Mouse (Mus musculus) testis, adult 2 months (tissue): ENCODE data around the gene Slc39a2. TPM values are rescaled to one million over a fixed set of nuclear protein-coding genes. Genes with fewer than 3 reads are reported as not detected.
"Not testable (repeated sequence)": the region's sequence is repeated elsewhere in the genome, so short reads cannot be mapped to it uniquely, and the experiment has no call there.

ENCODE experiments used
- H3K27ac ChIP-seq: fragments of 200-500 bp; 2 replicates; pipeline ENCODE4 v1.5.1; 2012; ENCODE audit warnings: low read depth, low read length; ENCODE audit not compliant: control insufficient read depth, insufficient read depth
- H3K27me3 ChIP-seq: fragments of 200-500 bp; 2 replicates; pipeline ENCODE4 v1.6.1; 2012; ENCODE audit warnings: mild to moderate bottlenecking, low read length, moderate library complexity; ENCODE audit not compliant: control insufficient read depth, insufficient read depth
- H3K36me3 ChIP-seq: fragments of 200-500 bp; 2 replicates; pipeline ENCODE4 v1.6.1; 2012; ENCODE audit warnings: mild to moderate bottlenecking, low read length; ENCODE audit not compliant: control insufficient read depth, insufficient read depth
- H3K4me1 ChIP-seq: fragments of 200-500 bp; 2 replicates; pipeline ENCODE4 v1.6.1; 2012; ENCODE audit warnings: low read length; ENCODE audit not compliant: control insufficient read depth, insufficient read depth
- H3K4me3 ChIP-seq: fragments of 200-500 bp; 2 replicates; pipeline ENCODE4 v1.5.1; 2012; ENCODE audit warnings: low read depth, mild to moderate bottlenecking, low read length, moderate library complexity, mixed read lengths; ENCODE audit not compliant: control insufficient read depth
- CTCF ChIP-seq: fragments of 200-500 bp; IDR thresholded peaks from 2 replicates; pipeline ENCODE4 v1.5.1; 2012; ENCODE audit warnings: low read depth, mild to moderate bottlenecking, inconsistent platforms, low read length, moderate library complexity; ENCODE audit not compliant: control insufficient read depth, insufficient read depth, insufficient replicate concordance
- POLR2A ChIP-seq: fragments of 200-500 bp; IDR thresholded peaks from 2 replicates; pipeline ENCODE4 v1.6.1; 2012; ENCODE audit warnings: low read depth, mild to moderate bottlenecking, inconsistent platforms, low read length, moderate library complexity; ENCODE audit not compliant: control insufficient read depth
- polyA plus RNA-seq: library from polyadenylated mRNA; depleted of rRNA; stranded (reverse); fragments of >200 nt; gene quantifications from 2 replicates; pipeline ENCODE4 v1.2.3, GENCODE M21; 2012

Slc39a2 gene
- polyA plus RNA-seq, 1 experiment, result 0.30 TPM

DNA sequence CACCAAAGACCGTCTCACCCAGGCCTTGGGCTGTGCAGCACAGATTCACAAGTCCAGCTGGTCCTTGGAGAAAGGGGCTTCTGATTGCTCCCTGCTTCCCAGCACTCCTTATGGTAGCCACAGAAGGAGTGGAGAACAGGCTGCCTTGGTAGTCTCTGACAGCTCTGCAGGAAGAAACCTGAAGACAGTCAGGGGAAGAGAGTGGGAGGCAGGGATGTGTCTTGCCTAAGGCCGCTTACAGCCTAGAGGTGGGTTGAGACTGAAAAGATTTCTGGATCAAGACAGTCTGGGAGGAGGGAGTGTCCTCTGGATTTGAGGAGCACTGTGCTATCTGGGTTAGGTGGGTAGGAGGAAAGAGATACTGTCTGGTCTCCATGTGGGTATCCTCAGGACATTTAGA, 30.2 kb downstream of the Slc39a2 start:
- H3K4me1 ChIP-seq, result peaks cover 5% of the 10 kb centered on the region

DNA sequence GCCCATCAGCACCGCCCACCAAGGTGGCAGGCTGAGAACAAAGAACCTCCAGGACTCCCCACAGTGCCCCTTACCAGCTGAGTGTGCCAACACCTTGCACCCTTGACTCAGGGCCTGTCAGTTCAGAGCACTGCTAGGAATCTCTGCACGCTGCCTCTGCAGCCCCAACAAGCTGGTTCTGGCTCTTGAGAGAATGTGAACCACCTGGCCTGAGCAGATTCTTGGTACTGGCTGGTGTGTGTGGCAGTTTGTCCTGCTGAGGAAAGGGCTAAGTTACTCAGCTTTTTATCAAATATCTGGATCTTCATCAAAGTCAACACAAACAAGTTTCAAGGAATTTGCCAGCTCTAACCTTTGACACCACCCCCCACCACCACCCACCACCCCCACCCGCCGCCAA, 30.8 kb downstream of the Slc39a2 start:
- no peaks in the 10 kb centered on the region for H3K27me3 ChIP-seq
- TF ChIP-seq POLR2A, result no peak
- TF ChIP-seq CTCF, result no peak
- H3K36me3 ChIP-seq, result no peaks in the 10 kb centered on the region
- H3K27ac ChIP-seq, result no peak overlapping the region
- H3K4me3 ChIP-seq, result no peak overlapping the region
- H3K4me1 ChIP-seq, result peaks cover 5% of the 10 kb centered on the region

More for the DNA sequence above, 30.2 kb downstream of the Slc39a2 start:
- no peak overlapping the region for H3K27ac ChIP-seq
- TF ChIP-seq CTCF (no peak), POLR2A (no peak)
- no peaks in the 10 kb centered on the region for H3K36me3 ChIP-seq
- H3K27me3 ChIP-seq, result no peaks in the 10 kb centered on the region
- H3K4me3 ChIP-seq, result no peak overlapping the region

GRCm38 (mm10) chr14:51926930-51927329, 34.2 kb downstream of the Slc39a2 start:
- H3K36me3 ChIP-seq, H3K27ac ChIP-seq, H3K27me3 ChIP-seq, H3K4me1 ChIP-seq, H3K4me3 ChIP-seq: not testable (repeated sequence)

- peak overlapping the region; percentile 40; the same call in 1 of the 2 replicates for H3K27ac ChIP-seq
- no peaks in the 10 kb centered on the region for H3K36me3 ChIP-seq
- no peaks in the 10 kb centered on the region for H3K27me3 ChIP-seq
- H3K4me3 ChIP-seq, result no peak overlapping the region
- peaks cover 1% of the 10 kb centered on the region; the same call in 1 of the 2 replicates for H3K4me1 ChIP-seq
- TF ChIP-seq POLR2A (no peak), CTCF (no peak)
Observed at GRCm38 (mm10) chr14:51929309-51929943, 36.7 kb downstream of the Slc39a2 start.

GRCm38 (mm10) chr14:51929968-51930367, 37.3 kb downstream of the Slc39a2 start:
- Histone ChIP-seq H3K36me3 (no peaks in the 10 kb centered on the region), H3K27me3 (no peaks in the 10 kb centered on the region), H3K27ac (peak overlapping the region; percentile 34), H3K4me3 (no peak overlapping the region), H3K4me1 (no peaks in the 10 kb centered on the region; the same call in 1 of the 2 replicates)
- TF ChIP-seq POLR2A, result no peak
- no peak for TF ChIP-seq CTCF

DNA sequence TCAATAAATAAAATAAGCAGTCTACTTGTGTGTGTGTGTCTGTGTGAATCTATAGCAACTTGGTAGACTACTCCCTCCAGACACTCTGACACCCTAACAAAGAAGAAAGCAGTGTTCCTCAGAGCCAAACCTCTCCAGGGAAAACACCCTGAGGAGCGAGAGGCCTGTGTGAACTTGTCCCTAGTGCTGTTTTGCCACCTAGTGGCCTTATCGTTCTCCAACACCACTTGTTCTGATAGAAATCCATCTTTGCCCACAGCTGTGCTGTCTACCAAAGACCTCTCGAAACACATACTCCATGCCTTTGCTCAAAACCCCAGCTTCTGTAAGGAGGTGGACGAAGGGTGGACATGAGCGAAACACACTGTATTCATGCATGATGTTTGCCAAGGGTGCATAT, 38.1 kb downstream of the Slc39a2 start:
- Histone ChIP-seq H3K36me3 (no peaks in the 10 kb centered on the region), H3K27ac (no peak overlapping the region), H3K27me3 (no peaks in the 10 kb centered on the region), H3K4me1 (no peaks in the 10 kb centered on the region; the same call in 1 of the 2 replicates), H3K4me3 (no peak overlapping the region)
- TF ChIP-seq CTCF (0 out of 2 replicates have a peak, but pooled peaks have one; percentile 18), POLR2A (no peak)

DNA sequence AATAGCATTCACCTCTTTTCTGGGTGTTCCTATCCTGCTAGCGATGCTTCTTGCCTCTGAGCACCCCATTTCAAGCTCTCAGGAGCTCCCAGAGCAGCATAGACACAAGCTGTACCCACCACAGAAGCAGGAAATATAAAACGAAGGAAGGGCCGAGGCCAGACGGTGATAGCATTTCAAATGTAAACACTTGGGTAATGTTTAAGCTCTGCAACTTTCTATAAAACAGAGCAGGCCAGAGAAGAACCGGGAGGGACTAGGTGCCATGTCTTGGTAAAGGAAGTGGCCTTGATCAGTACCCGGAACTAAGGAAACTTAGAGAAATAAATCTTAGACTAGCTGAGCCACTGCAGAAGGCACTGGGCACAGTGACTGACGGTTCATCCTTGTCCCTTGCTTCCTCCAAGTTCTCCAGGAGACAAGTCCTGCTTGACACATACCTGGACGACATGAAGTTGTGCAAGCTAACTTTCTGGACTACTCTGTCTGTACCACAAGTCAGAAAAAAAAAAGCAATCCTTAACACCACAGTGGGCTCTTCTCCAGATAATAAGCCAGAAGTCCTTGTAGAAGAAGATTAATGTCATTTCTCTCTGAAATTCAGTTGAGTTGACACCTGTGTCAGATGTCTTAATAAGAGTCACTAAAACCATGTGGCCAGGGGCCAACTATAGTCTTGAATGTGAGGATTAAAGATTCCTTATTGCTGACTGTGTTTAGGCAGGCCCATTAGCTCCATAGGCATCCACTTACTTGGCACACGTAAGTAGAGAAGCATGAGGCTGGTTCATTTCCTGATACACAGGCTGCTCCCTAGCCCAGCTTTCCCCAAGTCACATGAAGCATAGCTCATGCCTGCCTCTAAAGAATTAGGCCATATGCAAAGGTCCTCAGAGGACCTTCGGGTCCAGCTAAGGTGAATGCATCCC, 39.7 kb downstream of the Slc39a2 start:
- TF ChIP-seq CTCF, result no peak
- no peak for TF ChIP-seq POLR2A
- Histone ChIP-seq H3K27ac (no peak overlapping the region), H3K4me1 (no peaks in the 10 kb centered on the region; the same call in 1 of the 2 replicates), H3K27me3 (no peaks in the 10 kb centered on the region), H3K36me3 (no peaks in the 10 kb centered on the region), H3K4me3 (no peak overlapping the region)
